Mouse (Mus musculus) liver, adult 2 months (tissue): Measurements from ENCODE around the gene Nrg3. TPM values are rescaled to one million over a fixed set of nuclear protein-coding genes. Genes with fewer than 3 reads are reported as not detected.

Experiments used
- DNase-seq: peaks from one replicate; pipeline ENCODE4 v3.0.0-alpha.2; 2011; ENCODE audit warnings: low read depth, low spot score; ENCODE audit errors: extremely low read depth
- H3K27ac ChIP-seq: fragments of 200-500 bp; replicated peaks from 2 replicates; pipeline ENCODE4 v1.5.1; 2012; ENCODE audit warnings: low read depth, mild to moderate bottlenecking, control low read depth, inconsistent platforms, low read length; ENCODE audit not compliant: insufficient read depth
- H3K27me3 ChIP-seq: fragments of 200-500 bp; 2 replicates; pipeline ENCODE4 v1.6.1; 2012; ENCODE audit warnings: mild to moderate bottlenecking, moderate library complexity, low read length, inconsistent platforms; ENCODE audit not compliant: control insufficient read depth, insufficient read depth
- H3K36me3 ChIP-seq: fragments of 200-500 bp; 2 replicates; pipeline ENCODE4 v1.6.1; 2012; ENCODE audit warnings: low read length, inconsistent platforms; ENCODE audit not compliant: control insufficient read depth, insufficient read depth
- H3K4me1 ChIP-seq: fragments of 200-500 bp; 2 replicates; pipeline ENCODE4 v1.6.1; 2011; ENCODE audit warnings: low read length; ENCODE audit not compliant: control insufficient read depth, insufficient read depth
- H3K4me3 ChIP-seq: fragments of 200-500 bp; 2 replicates; pipeline ENCODE4 v1.5.1; 2011; ENCODE audit warnings: low read depth, mild to moderate bottlenecking, control low read depth, low read length, moderate library complexity; ENCODE audit not compliant: insufficient read depth
- H3K79me2 ChIP-seq: fragments of 200-500 bp; 2 replicates; pipeline ENCODE4 v1.6.1; 2012; ENCODE audit warnings: inconsistent platforms, mild to moderate bottlenecking, low read length, moderate library complexity; ENCODE audit not compliant: control insufficient read depth, insufficient read depth
- H3K9ac ChIP-seq: fragments of 200-500 bp; 2 replicates; pipeline ENCODE4 v1.6.1; 2012; ENCODE audit warnings: low read depth, mild to moderate bottlenecking, control low read depth, inconsistent platforms, low read length
- CTCF ChIP-seq: fragments of 200-500 bp; IDR thresholded peaks from 2 replicates; pipeline ENCODE4 v1.5.1; 2011; ENCODE audit warnings: low read depth, low read length, control low read depth
- POLR2A ChIP-seq: fragments of 200-500 bp; IDR thresholded peaks from 2 replicates; pipeline ENCODE4 v1.6.1; 2011; ENCODE audit warnings: low read length, control low read depth; ENCODE audit not compliant: insufficient read depth; ENCODE audit errors: extremely low read depth
- WGBS: fragments of 180-500 bp; shearing (Covaris S2); methylation state at CpG from one replicate; pipeline ENCODE4 v1.1.7; 2018; 5-methylcytosine and 5-hydroxymethylcytosine counted together
- polyA plus RNA-seq: library from polyadenylated mRNA; depleted of rRNA; stranded (reverse); fragments of >200 nt; gene quantifications from 2 replicates; pipeline ENCODE4 v1.2.3, GENCODE M21; 2012
- total RNA-seq: library from RNA; depleted of rRNA; stranded (reverse); fragments of >200 nt; gene quantifications from 2 replicates; pipeline ENCODE4 v1.2.3, GENCODE M21; 2014

Gene Nrg3
- total and polyA plus RNA-seq, 2 experiments: not detected

GRCm38 (mm10) chr14:39373220-39373619 is 99.7 kb downstream of the Nrg3 start:
- 60% methylated on average over 1 of the region's 1 CpGs for WGBS
- DNase-seq: no peak
- Histone ChIP-seq H3K4me3 (no peak overlapping the region), H3K4me1 (no peaks in the 10 kb centered on the region), H3K27ac (no peak overlapping the region), H3K9ac (no peak overlapping the region), H3K79me2 (no peaks in the 10 kb centered on the region), H3K36me3 (no peaks in the 10 kb centered on the region), H3K27me3 (no peaks in the 10 kb centered on the region)
- no peak for TF ChIP-seq POLR2A

- H3K4me1 ChIP-seq: no peaks in the 10 kb centered on the region
- 77% methylated on average over 2 of the region's 2 CpGs for WGBS
- no peak overlapping the region for H3K9ac ChIP-seq
- H3K4me3 ChIP-seq: no peak overlapping the region
- H3K27me3 ChIP-seq: no peaks in the 10 kb centered on the region
- TF ChIP-seq CTCF (no peak), POLR2A (no peak)
- no peaks in the 10 kb centered on the region for H3K36me3 ChIP-seq
- H3K79me2 ChIP-seq: no peaks in the 10 kb centered on the region
- DNase-seq: no peak
- no peak overlapping the region for H3K27ac ChIP-seq
Measured at GRCm38 (mm10) chr14:39356251-39356650, 116.6 kb downstream of the Nrg3 start.

- Histone ChIP-seq H3K4me3 (no peak overlapping the region), H3K79me2 (no peaks in the 10 kb centered on the region), H3K9ac (no peak overlapping the region), H3K36me3 (no peaks in the 10 kb centered on the region), H3K27ac (no peak overlapping the region), H3K4me1 (no peaks in the 10 kb centered on the region), H3K27me3 (no peaks in the 10 kb centered on the region)
- TF ChIP-seq POLR2A (no peak), CTCF (no peak)
- 55% methylated on average over 4 of the region's 4 CpGs for WGBS
- DNase-seq: no peak
Measured at GRCm38 (mm10) chr14:39351979-39352737, 120.7 kb downstream of the Nrg3 start.

DNA sequence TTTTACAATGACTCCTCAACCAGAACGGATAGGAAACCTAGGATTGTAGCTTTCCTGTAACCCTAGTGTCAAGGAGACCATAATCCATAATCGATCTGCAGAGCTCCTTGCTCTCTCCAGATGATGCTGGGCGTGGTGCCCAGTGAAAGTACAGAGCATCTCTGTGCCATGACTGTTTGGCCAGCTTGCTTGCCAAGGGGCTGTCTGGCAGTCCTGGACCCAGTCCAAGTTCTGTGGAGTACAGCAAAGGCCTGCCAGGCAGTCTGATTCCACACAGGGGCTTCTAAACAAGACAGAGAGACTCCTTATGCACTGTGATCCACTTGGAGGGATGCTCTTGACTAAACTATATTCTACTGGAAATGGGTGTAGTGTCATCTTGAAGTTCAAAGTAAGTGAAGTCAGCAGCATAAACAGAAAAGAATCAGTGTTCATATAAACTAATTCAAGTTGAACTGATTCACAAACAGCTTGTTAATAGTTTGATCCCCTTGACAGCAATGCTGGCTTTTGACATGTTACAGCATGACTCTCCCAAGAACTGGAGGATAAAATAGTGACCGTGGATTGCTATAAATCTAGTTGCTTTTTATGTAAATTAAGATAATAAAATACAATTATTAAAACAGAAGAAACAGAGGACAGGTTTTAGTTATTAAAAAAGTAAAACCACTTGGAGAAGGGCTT is 155.3 kb downstream of the Nrg3 start:
- Histone ChIP-seq H3K9ac (no peak overlapping the region), H3K4me3 (no peak overlapping the region), H3K27ac (no peak overlapping the region), H3K27me3 (no peaks in the 10 kb centered on the region), H3K36me3 (no peaks in the 10 kb centered on the region), H3K4me1 (no peaks in the 10 kb centered on the region), H3K79me2 (no peaks in the 10 kb centered on the region)
- 52% methylated on average over 4 of the region's 4 CpGs for WGBS
- TF ChIP-seq POLR2A: no peak
- TF ChIP-seq CTCF: no peak
- no peak for DNase-seq

GRCm38 (mm10) chr14:39314111-39314510 is 158.8 kb downstream of the Nrg3 start:
- no peaks in the 10 kb centered on the region for H3K79me2 ChIP-seq
- TF ChIP-seq CTCF (no peak), POLR2A (no peak)
- DNase-seq: no peak

DNA sequence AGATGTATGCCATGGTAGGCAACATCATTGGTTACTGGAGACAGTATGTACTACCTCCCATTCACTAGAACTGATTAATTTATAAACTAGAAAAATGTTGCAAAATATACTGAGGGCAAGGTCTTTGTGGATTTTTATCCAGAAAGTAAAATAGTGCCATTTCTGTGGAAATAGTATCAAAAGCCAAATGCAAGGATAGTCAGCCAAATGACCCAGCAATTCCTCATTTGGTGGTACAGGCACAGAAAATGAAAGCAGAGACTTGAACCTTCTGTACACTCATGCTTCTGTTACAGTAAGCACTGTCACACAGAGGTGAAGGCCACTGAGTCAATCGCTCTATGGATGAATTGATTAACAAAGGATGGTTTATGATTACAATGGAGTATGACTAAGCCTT is 207.8 kb downstream of the Nrg3 start:
- Histone ChIP-seq H3K4me3 (no peak overlapping the region), H3K9ac (no peak overlapping the region)
- WGBS: 61% methylated on average over 1 of the region's 1 CpGs

More at GRCm38 (mm10) chr14:39314111-39314510, 158.8 kb downstream of the Nrg3 start:
- no peak overlapping the region for H3K4me3 ChIP-seq
- no peaks in the 10 kb centered on the region for H3K36me3 ChIP-seq
- H3K27me3 ChIP-seq: no peaks in the 10 kb centered on the region
- no peak overlapping the region for H3K27ac ChIP-seq
- H3K9ac ChIP-seq: no peak overlapping the region
- H3K4me1 ChIP-seq: no peaks in the 10 kb centered on the region

More for the DNA sequence above, 207.8 kb downstream of the Nrg3 start:
- peak; percentile 95 for DNase-seq
- Histone ChIP-seq H3K79me2 (no peaks in the 10 kb centered on the region), H3K36me3 (no peaks in the 10 kb centered on the region), H3K27ac (no peak overlapping the region), H3K27me3 (no peaks in the 10 kb centered on the region), H3K4me1 (no peaks in the 10 kb centered on the region; the same call in 1 of the 2 replicates)
- no peak for TF ChIP-seq CTCF
- TF ChIP-seq POLR2A: no peak
